ENCODE assay signal across 36 mouse cellular contexts in genomic region chr6:124820891-124821290, GRCm38 (mm10). TPM values are rescaled to one million over a fixed set of nuclear protein-coding genes. Genes with fewer than 3 reads are reported as not detected.
"Had no signal": no experiment of that assay in that cellular context is flagged by ENCODE, and none has a peak within 500 bp of the region (broad histone marks: within the 10 kb centered on the region; RNA-seq: fewer than 3 reads in every experiment).

No protein-coding gene starts in this region.

- H3K4me2 ChIP-seq: heart, embryonic 12.5 days; heart, embryonic 13.5 days; heart, embryonic 15.5 days; hindbrain, embryonic 12.5 days; hindbrain, embryonic 13.5 days; hindbrain, embryonic 14.5 days; hindbrain, embryonic 15.5 days; intestine, embryonic 15.5 days; kidney, embryonic 15.5 days had no signal

- H3K4me3 ChIP-seq: heart, embryonic 12.5 days; heart, embryonic 13.5 days; heart, embryonic 15.5 days; hindbrain, embryonic 10.5 days; hindbrain, embryonic 12.5 days; hindbrain, embryonic 13.5 days; hindbrain, embryonic 15.5 days; intestine, embryonic 15.5 days; kidney, embryonic 15.5 days; layer of hippocampus, adult 2 months; left cerebral cortex, adult 2 months had no signal

- H3K9me3 ChIP-seq: heart, embryonic 12.5 days; heart, embryonic 13.5 days; heart, embryonic 15.5 days; hindbrain, embryonic 10.5 days; hindbrain, embryonic 12.5 days; hindbrain, embryonic 13.5 days; hindbrain, embryonic 15.5 days; intestine, embryonic 15.5 days; kidney, embryonic 15.5 days had no signal

- DNase-seq: heart, postnatal 10 days; heart, postnatal 14 days; heart, postnatal 36 days; heart, postnatal 4 days; kidney, adult 11 months; kidney, adult 18-20 months; kidney, adult 2 months; kidney, adult 8-10 months; kidney, adult 9 months; kidney, postnatal 10 days; kidney, postnatal 14 days; kidney, postnatal 25 days; kidney, postnatal 36 days; kidney, postnatal 4 days; layer of hippocampus, adult 9-11 months; layer of hippocampus, postnatal 36 days had no signal

- H3K4me1 ChIP-seq: heart, embryonic 12.5 days; heart, embryonic 13.5 days; hindbrain, embryonic 10.5 days; hindbrain, embryonic 12.5 days; hindbrain, embryonic 13.5 days; hindbrain, embryonic 15.5 days; intestine, embryonic 15.5 days; kidney, embryonic 15.5 days had no signal

- H3K27ac ChIP-seq: heart, embryonic 13.5 days; heart, embryonic 15.5 days; hindbrain, embryonic 10.5 days; hindbrain, embryonic 12.5 days; hindbrain, embryonic 13.5 days; hindbrain, embryonic 14.5 days; hindbrain, embryonic 15.5 days; hindbrain, postnatal 0 days; intestine, embryonic 15.5 days; kidney, embryonic 15.5 days; kidney, postnatal 0 days; layer of hippocampus, adult 2 months; left cerebral cortex, adult 2 months had no signal

- ATAC-seq: hindbrain, embryonic 16.5 days; hindbrain, postnatal 0 days; inflammation-experienced regulatory T-cells, adult 6 months; intestine, embryonic 15.5 days; intestine, embryonic 16.5 days; intestine, postnatal 0 days had no signal

- H3K27me3 ChIP-seq: heart, embryonic 12.5 days; heart, embryonic 13.5 days; heart, embryonic 15.5 days; hindbrain, embryonic 12.5 days; hindbrain, embryonic 13.5 days; hindbrain, embryonic 15.5 days; intestine, embryonic 15.5 days; kidney, embryonic 15.5 days had no signal

- H3K9ac ChIP-seq: heart, embryonic 12.5 days; heart, embryonic 13.5 days; heart, embryonic 15.5 days; hindbrain, embryonic 12.5 days; hindbrain, embryonic 13.5 days; hindbrain, embryonic 14.5 days; hindbrain, embryonic 15.5 days; intestine, embryonic 15.5 days; kidney, embryonic 15.5 days had no signal

RNA-seq across cellular contexts. Expression of gene Gnb3, which starts 19.2 kb away (rescaled TPM):
- total RNA-seq: hematopoietic stem cell, adult 5-6 weeks; layer of hippocampus, adult 18-20 months; left cerebral cortex, adult 2 months had no signal
